Mouse (Mus musculus) embryonic facial prominence, embryonic 14.5 days (tissue): ENCODE measurements at regions not wholly inside any gene's neighbourhood (a gene's known extent, or its start where the extent isn't known, plus 50 kb on each side); places are given as distances from the start of the nearest gene placed in this dataset.
A peak's percentile ranks its signal among the peaks of the same experiment; 100 is the strongest.

Source experiments
- ATAC-seq: fragments of 200-750 bp; cut with Nextera tagmentation; 2 replicates; pipeline ENCODE4 v1.8.0; 2017; ENCODE audit warnings: low read depth, moderate number of reproducible peaks, moderate TSS enrichment
- DNase-seq: peaks from one replicate; pipeline ENCODE4 v3.0.0-alpha.2; 2015; ENCODE audit warnings: low spot score
- H3K27ac ChIP-seq: fragments of 300-500 bp; sonication (generic); replicated peaks from 2 replicates; pipeline ENCODE4 v1.5.1; 2014; ENCODE audit warnings: low read depth, mild to moderate bottlenecking, low read length, moderate library complexity
- H3K27me3 ChIP-seq: fragments of 300-500 bp; sonication (generic); replicated peaks from 2 replicates; pipeline ENCODE4 v1.6.1; 2014; ENCODE audit warnings: low read length; ENCODE audit not compliant: control insufficient read depth, insufficient read depth
- H3K36me3 ChIP-seq: fragments of 300-500 bp; sonication (generic); 2 replicates; pipeline ENCODE4 v1.6.1; 2014; ENCODE audit warnings: low read length, mixed read lengths; ENCODE audit not compliant: control insufficient read depth, insufficient read depth
- H3K4me1 ChIP-seq: fragments of 300-500 bp; sonication (generic); 2 replicates; pipeline ENCODE4 v1.6.1; 2014; ENCODE audit warnings: antibody characterized with exemption, low read length; ENCODE audit not compliant: control insufficient read depth, insufficient read depth
- H3K4me2 ChIP-seq: fragments of 300-500 bp; sonication (generic); 2 replicates; pipeline ENCODE4 v1.6.1; 2014; ENCODE audit warnings: low read depth, mild to moderate bottlenecking, low read length, moderate library complexity, mixed read lengths
- H3K4me3 ChIP-seq: fragments of 300-500 bp; sonication (generic); 2 replicates; pipeline ENCODE4 v1.5.1; 2014; ENCODE audit warnings: low read depth, mild to moderate bottlenecking, low read length
- H3K9ac ChIP-seq: fragments of 300-500 bp; sonication (generic); 2 replicates; pipeline ENCODE4 v1.6.1; 2014; ENCODE audit warnings: low read depth, mild to moderate bottlenecking, low read length, moderate library complexity, mixed read lengths
- H3K9me3 ChIP-seq: fragments of 300-500 bp; sonication (generic); 2 replicates; pipeline ENCODE4 v1.6.1; 2016; ENCODE audit warnings: low read length; ENCODE audit not compliant: control insufficient read depth
- WGBS: fragments of 180-500 bp; shearing (Covaris S2); extraction: QIAGEN DNeasy Blood & Tissue Kit; methylation state at CpG from one replicate; pipeline ENCODE4 v1.1.7; 2014; 5-methylcytosine and 5-hydroxymethylcytosine counted together

- ATAC-seq = no peak
- no peaks in the 10 kb centered on the region for H3K36me3 ChIP-seq
- H3K9me3 ChIP-seq = no peaks in the 10 kb centered on the region
- no peak overlapping the region for H3K9ac ChIP-seq
- WGBS = 89% methylated on average over 1 of the region's 1 CpGs
- no peak overlapping the region for H3K4me2 ChIP-seq
- no peak for DNase-seq
- H3K4me1 ChIP-seq = no peaks in the 10 kb centered on the region
- no peaks in the 10 kb centered on the region for H3K27me3 ChIP-seq
- H3K4me3 ChIP-seq = no peak overlapping the region
- H3K27ac ChIP-seq = no peak overlapping the region
Observed at GRCm38 (mm10) chr13:10557559-10557958, 196.9 kb upstream of the Chrm3 start.

- DNase-seq = no peak
- no peak overlapping the region for H3K4me3 ChIP-seq
- no peaks in the 10 kb centered on the region for H3K36me3 ChIP-seq
- H3K27ac ChIP-seq = no peak overlapping the region
- H3K27me3 ChIP-seq = no peaks in the 10 kb centered on the region
- H3K9me3 ChIP-seq = no peaks in the 10 kb centered on the region
- H3K4me1 ChIP-seq = no peaks in the 10 kb centered on the region
- ATAC-seq = no peak
- WGBS = 84% methylated on average over 2 of the region's 2 CpGs
- H3K4me2 ChIP-seq = no peak overlapping the region
- H3K9ac ChIP-seq = no peak overlapping the region
Observed at GRCm38 (mm10) chr13:10554595-10554994, 193.9 kb upstream of the Chrm3 start.

- Histone ChIP-seq H3K36me3 (no peaks in the 10 kb centered on the region), H3K27me3 (no peaks in the 10 kb centered on the region), H3K4me1 (no peaks in the 10 kb centered on the region), H3K4me2 (no peak overlapping the region), H3K27ac (no peak overlapping the region), H3K4me3 (no peak overlapping the region), H3K9me3 (no peaks in the 10 kb centered on the region), H3K9ac (no peak overlapping the region)
- no peak for ATAC-seq
- WGBS = 87% methylated on average over 1 of the region's 1 CpGs
- no peak for DNase-seq
Observed at GRCm38 (mm10) chr13:10542723-10543122, 182.1 kb upstream of the Chrm3 start.

GRCm38 (mm10) chr13:10540197-10540940 lies 179.7 kb upstream of the Chrm3 start:
- H3K9ac ChIP-seq = no peak overlapping the region
- no peaks in the 10 kb centered on the region for H3K36me3 ChIP-seq
- DNase-seq = no peak
- no peaks in the 10 kb centered on the region for H3K9me3 ChIP-seq
- H3K27ac ChIP-seq = no peak overlapping the region
- no peak overlapping the region for H3K4me3 ChIP-seq
- H3K4me1 ChIP-seq = no peaks in the 10 kb centered on the region
- no peaks in the 10 kb centered on the region for H3K27me3 ChIP-seq
- WGBS = 67% methylated on average over 8 of the region's 8 CpGs
- no peak for ATAC-seq
- H3K4me2 ChIP-seq = no peak overlapping the region

- Histone ChIP-seq H3K36me3 (no peaks in the 10 kb centered on the region), H3K4me3 (no peak overlapping the region), H3K27me3 (no peaks in the 10 kb centered on the region), H3K9me3 (no peaks in the 10 kb centered on the region), H3K4me2 (no peak overlapping the region), H3K4me1 (no peaks in the 10 kb centered on the region), H3K27ac (no peak overlapping the region), H3K9ac (no peak overlapping the region)
- DNase-seq (no peak), ATAC-seq (no peak)
- WGBS = 72% methylated on average over 4 of the region's 4 CpGs
Observed at GRCm38 (mm10) chr13:10538927-10539326, 178.3 kb upstream of the Chrm3 start.

GRCm38 (mm10) chr13:10527251-10527650 lies 166.6 kb upstream of the Chrm3 start:
- Histone ChIP-seq H3K4me3 (no peak overlapping the region), H3K36me3 (no peaks in the 10 kb centered on the region), H3K9me3 (no peaks in the 10 kb centered on the region), H3K27me3 (no peaks in the 10 kb centered on the region), H3K4me1 (no peaks in the 10 kb centered on the region), H3K27ac (no peak overlapping the region), H3K4me2 (no peak overlapping the region), H3K9ac (no peak overlapping the region)
- ATAC-seq = no peak
- no peak for DNase-seq
- WGBS = 71% methylated on average over 2 of the region's 2 CpGs

- H3K4me2 ChIP-seq = no peak overlapping the region
- peak; percentile 17 for DNase-seq
- 79% methylated on average over 5 of the region's 5 CpGs for WGBS
- no peak overlapping the region for H3K27ac ChIP-seq
- ATAC-seq = no peak
- no peaks in the 10 kb centered on the region for H3K9me3 ChIP-seq
- no peak overlapping the region for H3K9ac ChIP-seq
- no peak overlapping the region for H3K4me3 ChIP-seq
- H3K36me3 ChIP-seq = no peaks in the 10 kb centered on the region
- no peaks in the 10 kb centered on the region for H3K27me3 ChIP-seq
- H3K4me1 ChIP-seq = no peaks in the 10 kb centered on the region
Observed at GRCm38 (mm10) chr13:10526470-10527207, 166.0 kb upstream of the Chrm3 start.

- Histone ChIP-seq H3K9ac (no peak overlapping the region), H3K36me3 (no peaks in the 10 kb centered on the region), H3K27ac (no peak overlapping the region), H3K27me3 (no peaks in the 10 kb centered on the region), H3K4me1 (no peaks in the 10 kb centered on the region), H3K4me2 (no peak overlapping the region), H3K4me3 (no peak overlapping the region), H3K9me3 (no peaks in the 10 kb centered on the region)
- DNase-seq = no peak
- WGBS = 35% methylated on average over 7 of the region's 7 CpGs
- no peak for ATAC-seq
Observed at GRCm38 (mm10) chr13:10504211-10504610, 143.6 kb upstream of the Chrm3 start.

GRCm38 (mm10) chr13:10455323-10455722 lies 94.7 kb upstream of the Chrm3 start:
- Histone ChIP-seq H3K27ac (no peak overlapping the region), H3K36me3 (no peaks in the 10 kb centered on the region), H3K9ac (no peak overlapping the region), H3K4me1 (no peaks in the 10 kb centered on the region), H3K27me3 (no peaks in the 10 kb centered on the region), H3K4me3 (no peak overlapping the region), H3K4me2 (no peak overlapping the region), H3K9me3 (peaks cover 3% of the 10 kb centered on the region; the same call in 1 of the 2 replicates)
- ATAC-seq = no peak
- no peak for DNase-seq
- WGBS = 91% methylated on average over 6 of the region's 6 CpGs
